Mouse (Mus musculus) colon, adult 2 months (tissue): ENCODE measurements around the gene Samt3. TPM values are rescaled to one million over a fixed set of nuclear protein-coding genes. Genes with fewer than 3 reads are reported as not detected.

Experiments used
- polyA plus RNA-seq: library from polyadenylated mRNA; depleted of rRNA; stranded (reverse); fragments of >200 nt; gene quantifications from 2 replicates; pipeline ENCODE4 v1.2.3, GENCODE M21; 2012; rRNA removed

Gene Samt3
- not detected in 2 replicates for polyA plus RNA-seq

DNA sequence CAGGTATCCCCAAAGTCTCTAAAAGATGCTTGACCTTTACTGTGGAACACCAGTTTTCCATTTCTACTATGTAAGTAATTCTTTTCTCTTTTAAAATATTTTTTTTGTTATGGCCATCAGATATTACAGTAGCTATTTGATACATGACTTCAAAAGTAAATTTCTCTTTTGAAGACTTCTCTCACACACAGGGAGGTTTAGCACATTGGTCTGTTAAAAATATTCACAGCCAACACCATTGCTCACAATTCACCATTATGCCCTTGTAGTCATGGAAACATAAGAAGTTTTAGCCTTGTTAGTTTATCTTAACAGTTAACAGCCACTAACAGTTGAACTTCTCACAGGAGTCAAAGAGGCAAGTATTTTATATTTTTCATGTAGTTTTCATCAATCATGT is at the start of gene Samt3:
Gene Samt3, plus strand, starts transcription at position 301 of the 400 bp plus-strand sequence.

Other genes with a start within 250 kb of the Samt3 start
- 0.02 and 0.03 TPM in 2 replicates for gene 5430427O19Rik, start 173.8 kb upstream of the Samt3 start, polyA plus RNA-seq
- not detected in 2 replicates for gene Nr0b1, start 147.6 kb downstream of the Samt3 start, polyA plus RNA-seq